Mouse (Mus musculus): Measurements from ENCODE around the gene Gimap4.

The Gimap4 gene

GRCm38 (mm10) chr6:48698066-48698856, 13.9 kb downstream of the Gimap4 start:
- in situ Hi-C loops (cut with MboI; ENCODE audit: low sequenced_read_pairs), result no loop called here

GRCm38 (mm10) chr6:48698888-48699287, 14.5 kb downstream of the Gimap4 start:
- in situ Hi-C loops (cut with MboI; ENCODE audit: low sequenced_read_pairs), result no loop called here

- in situ Hi-C loops (cut with MboI; ENCODE audit: low sequenced_read_pairs), result no loop called here
These were observed 16.1 kb downstream of the Gimap4 start for GRCm38 (mm10) chr6:48700251-48701075.

GRCm38 (mm10) chr6:48702146-48702545, 17.8 kb downstream of the Gimap4 start:
- in situ Hi-C loops (cut with MboI; ENCODE audit: low sequenced_read_pairs), result no loop called here

- in situ Hi-C loops (cut with MboI; ENCODE audit: low sequenced_read_pairs), result no loop called here
These were observed 18.3 kb downstream of the Gimap4 start for GRCm38 (mm10) chr6:48702601-48703000.

- in situ Hi-C loops (cut with MboI; ENCODE audit: low sequenced_read_pairs), result no loop called here
These were observed 19.8 kb downstream of the Gimap4 start for GRCm38 (mm10) chr6:48704146-48704545.

- in situ Hi-C loops (cut with MboI; ENCODE audit: low sequenced_read_pairs), result no loop called here
These were observed 21.8 kb downstream of the Gimap4 start for GRCm38 (mm10) chr6:48706130-48706529.

GRCm38 (mm10) chr6:48718455-48718854, 34.1 kb downstream of the Gimap4 start, which contains the start of the genes Gm28053 and Gimap7:
Gm28053 (plus strand) TSS chr6:48718607.
Gimap7 (plus strand) TSS chr6:48718621.
- in situ Hi-C loops (cut with MboI; ENCODE audit: low sequenced_read_pairs), result no loop called here

- in situ Hi-C loops (cut with MboI; ENCODE audit: low sequenced_read_pairs), result no loop called here
These were observed 36.0 kb downstream of the Gimap4 start for GRCm38 (mm10) chr6:48720326-48720725.

- in situ Hi-C loops (cut with MboI; ENCODE audit: low sequenced_read_pairs), result no loop called here
These were observed 39.1 kb downstream of the Gimap4 start for GRCm38 (mm10) chr6:48723468-48723867.

GRCm38 (mm10) chr6:48725476-48725875, 41.1 kb downstream of the Gimap4 start:
- in situ Hi-C loops (cut with MboI; ENCODE audit: low sequenced_read_pairs), result no loop called here

GRCm38 (mm10) chr6:48727761-48728160, 43.4 kb downstream of the Gimap4 start:
- in situ Hi-C loops (cut with MboI; ENCODE audit: low sequenced_read_pairs), result no loop called here

GRCm38 (mm10) chr6:48732864-48733304, 48.5 kb downstream of the Gimap4 start:
- in situ Hi-C loops (cut with MboI; ENCODE audit: low sequenced_read_pairs), result no loop called here

GRCm38 (mm10) chr6:48733660-48734059, 49.3 kb downstream of the Gimap4 start:
- in situ Hi-C loops (cut with MboI; ENCODE audit: low sequenced_read_pairs), result no loop called here

- in situ Hi-C loops (cut with MboI; ENCODE audit: low sequenced_read_pairs), result no loop called here
These were observed 52.7 kb downstream of the Gimap4 start for GRCm38 (mm10) chr6:48737053-48737452.

- in situ Hi-C loops (cut with MboI; ENCODE audit: low sequenced_read_pairs), result no loop called here
These were observed 53.3 kb downstream of the Gimap4 start for GRCm38 (mm10) chr6:48737688-48738087.

- in situ Hi-C loops (cut with MboI; ENCODE audit: low sequenced_read_pairs), result no loop called here
These were observed 54.8 kb downstream of the Gimap4 start, which contains the start of gene Gimap1 for GRCm38 (mm10) chr6:48738961-48739779. Gimap1 (plus strand) TSS chr6:48739054.

- in situ Hi-C loops (cut with MboI; ENCODE audit: low sequenced_read_pairs), result no loop called here
These were observed 55.4 kb downstream of the Gimap4 start for GRCm38 (mm10) chr6:48739780-48740055.

- in situ Hi-C loops (cut with MboI; ENCODE audit: low sequenced_read_pairs), result no loop called here
These were observed 56.3 kb downstream of the Gimap4 start for GRCm38 (mm10) chr6:48740501-48741169.

GRCm38 (mm10) chr6:48741273-48741672, 56.9 kb downstream of the Gimap4 start:
- in situ Hi-C loops (cut with MboI; ENCODE audit: low sequenced_read_pairs), result no loop called here

Data from CH12F3 (cell line).